8 mouse cellular contexts compared by ENCODE assay signal in the genomic region with DNA sequence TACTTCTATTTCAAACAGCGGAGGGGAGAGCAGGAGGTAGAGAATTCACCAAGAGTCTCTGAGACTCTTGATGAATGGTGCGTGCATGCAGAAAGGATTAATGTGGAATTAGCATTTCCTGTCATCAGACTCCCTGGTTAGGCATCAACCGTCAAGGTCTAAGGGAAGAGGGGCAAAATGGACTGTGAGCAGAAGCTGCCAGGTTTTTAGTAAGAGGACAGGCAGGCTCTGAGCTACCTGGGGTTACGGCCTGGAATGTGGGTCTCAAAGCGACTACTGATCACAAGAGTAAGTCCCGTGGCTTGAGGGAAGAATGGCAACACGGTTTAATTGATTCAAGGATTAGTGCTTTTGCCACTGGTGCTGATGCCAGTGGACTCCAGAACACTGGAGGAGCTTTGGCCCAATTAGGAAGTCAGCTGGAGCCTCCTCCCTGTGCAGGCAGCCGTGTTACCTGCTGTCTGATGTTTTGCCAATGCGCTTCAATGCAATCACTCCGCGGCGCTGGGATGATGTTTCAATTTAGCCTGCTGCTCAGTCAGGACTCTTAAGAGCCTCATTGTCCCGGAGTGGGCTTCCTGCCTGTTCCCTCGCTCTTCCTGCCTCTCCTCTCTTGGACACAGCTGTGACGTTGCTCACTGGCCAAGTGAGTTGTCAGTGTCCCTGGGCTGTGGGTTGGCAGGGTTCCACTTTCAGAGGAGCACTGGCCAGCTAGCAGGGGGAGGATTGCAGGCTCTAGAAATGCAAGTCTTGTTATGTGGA. TPM values are rescaled to one million over a fixed set of nuclear protein-coding genes. Genes with fewer than 3 reads are reported as not detected.
DNase-seq lines count a peak whose midpoint lies in the region; ATAC-seq and TF ChIP-seq lines count a peak whose summit lies in the region.

No protein-coding gene starts in this region.

- no peak overlapping the region for H3K9ac ChIP-seq in forebrain, embryonic 11.5 days (ENCODE audit: low read length)
- H3K9ac ChIP-seq in heart, embryonic 12.5 days: no peak overlapping the region
- H3K9ac ChIP-seq in kidney, embryonic 14.5 days (ENCODE audit: low read depth, low read length): no peak overlapping the region
- no peak overlapping the region for H3K9ac ChIP-seq in limb, embryonic 13.5 days
- no peak overlapping the region for H3K9ac ChIP-seq in neural tube, embryonic 14.5 days (replicated peaks; ENCODE audit: low read depth, low read length)

- DNase-seq in forebrain, embryonic 11.5 days (ENCODE audit: low spot score): peak; percentile 71
- no peak for DNase-seq in thymus, adult 2 months

- no peaks in the 10 kb centered on the region for H3K4me1 ChIP-seq in megakaryocyte, embryonic 14.5 days
- peaks cover 12% of the 10 kb centered on the region for H3K4me1 ChIP-seq in forebrain, embryonic 11.5 days (replicated peaks; ENCODE audit: control insufficient read depth, insufficient read depth, low read length)
- H3K4me1 ChIP-seq in heart, embryonic 12.5 days (replicated peaks): peaks cover 14% of the 10 kb centered on the region
- H3K4me1 ChIP-seq in kidney, embryonic 14.5 days (ENCODE audit: control insufficient read depth, insufficient read depth, low read length): peaks cover 19% of the 10 kb centered on the region; the same call in 1 of the 2 replicates
- peaks cover 34% of the 10 kb centered on the region for H3K4me1 ChIP-seq in limb, embryonic 13.5 days
- peaks cover 12% of the 10 kb centered on the region for H3K4me1 ChIP-seq in neural tube, embryonic 14.5 days (ENCODE audit: control insufficient read depth, insufficient read depth, low read length)
- H3K4me1 ChIP-seq in thymus, adult 2 months (replicated peaks; ENCODE audit: control insufficient read depth, insufficient read depth, low read length): no peaks in the 10 kb centered on the region

- no peaks in the 10 kb centered on the region for H3K27me3 ChIP-seq in megakaryocyte, embryonic 14.5 days (replicated peaks)
- no peaks in the 10 kb centered on the region; the same call in 1 of the 2 replicates for H3K27me3 ChIP-seq in forebrain, embryonic 11.5 days (ENCODE audit: control insufficient read depth, insufficient read depth, low read length)
- no peaks in the 10 kb centered on the region for H3K27me3 ChIP-seq in heart, embryonic 12.5 days (replicated peaks)
- H3K27me3 ChIP-seq in kidney, embryonic 14.5 days (ENCODE audit: control insufficient read depth, insufficient read depth, low read length): no peaks in the 10 kb centered on the region; the same call in 1 of the 2 replicates
- H3K27me3 ChIP-seq in limb, embryonic 13.5 days: peaks cover 19% of the 10 kb centered on the region; the same call in 1 of the 2 replicates
- H3K27me3 ChIP-seq in neural tube, embryonic 14.5 days (ENCODE audit: control insufficient read depth, insufficient read depth, low read length): no peaks in the 10 kb centered on the region
- no peaks in the 10 kb centered on the region for H3K27me3 ChIP-seq in thymus, adult 2 months (ENCODE audit: control insufficient read depth, insufficient read depth, low read length)

- 10% methylated on average over 15 of the region's 15 CpGs for WGBS in forebrain, embryonic 11.5 days
- 32% methylated on average over 15 of the region's 15 CpGs for WGBS in heart, embryonic 12.5 days
- WGBS in kidney, embryonic 14.5 days: 36% methylated on average over 15 of the region's 15 CpGs
- 30% methylated on average over 15 of the region's 15 CpGs for WGBS in limb, embryonic 13.5 days
- WGBS in neural tube, embryonic 14.5 days: 28% methylated on average over 15 of the region's 15 CpGs
- 59% methylated on average over 15 of the region's 15 CpGs for WGBS in thymus, adult 2 months

- no peak for TF ChIP-seq CTCF in thymus, adult 2 months (IDR thresholded peaks at IDR 0.05; ENCODE audit: borderline replicate concordance, control insufficient read depth, extremely low read depth, insufficient read depth, low read length, poor library complexity)

- ATAC-seq in megakaryocyte, adult 5-6 weeks (ENCODE audit: poor library complexity, severe bottlenecking): no peak
- ATAC-seq in forebrain, embryonic 11.5 days (replicated peaks; ENCODE audit: low FRiP score): peak; percentile 57
- peak; percentile 73 for ATAC-seq in heart, embryonic 12.5 days (ENCODE audit: insufficient number of reproducible peaks, low FRiP score)
- ATAC-seq in kidney, embryonic 14.5 days (ENCODE audit: low FRiP score, low TSS enrichment): peak; percentile 36; the same call in 1 of the 2 replicates
- ATAC-seq in limb, embryonic 13.5 days (ENCODE audit: low FRiP score, low read depth): no peak; the same call in 1 of the 2 replicates
- peak; percentile 73 for ATAC-seq in neural tube, embryonic 14.5 days (ENCODE audit: low read depth)

- peaks cover 41% of the 10 kb centered on the region for H3K9me3 ChIP-seq in megakaryocyte, embryonic 14.5 days
- H3K9me3 ChIP-seq in forebrain, embryonic 11.5 days (ENCODE audit: control insufficient read depth, low read length): peaks cover 2% of the 10 kb centered on the region; the same call in 1 of the 2 replicates
- H3K9me3 ChIP-seq in heart, embryonic 12.5 days (replicated peaks): peaks cover 18% of the 10 kb centered on the region
- H3K9me3 ChIP-seq in kidney, embryonic 14.5 days (ENCODE audit: control insufficient read depth, low read length): peaks cover 14% of the 10 kb centered on the region; the same call in 1 of the 2 replicates
- peaks cover 24% of the 10 kb centered on the region for H3K9me3 ChIP-seq in limb, embryonic 13.5 days
- no peaks in the 10 kb centered on the region for H3K9me3 ChIP-seq in neural tube, embryonic 14.5 days (ENCODE audit: control insufficient read depth, low read length)

- no peak for TF ChIP-seq POLR2A in thymus, adult 2 months (IDR thresholded peaks at IDR 0.05; ENCODE audit: control insufficient read depth, extremely low read depth, insufficient read depth, low read length, poor library complexity)

- peak overlapping the region; percentile 10 for H3K4me3 ChIP-seq in megakaryocyte, embryonic 14.5 days (replicated peaks)
- no peak overlapping the region for H3K4me3 ChIP-seq in forebrain, embryonic 11.5 days (ENCODE audit: low read depth, low read length)
- peak overlapping the region; percentile 6; the same call in 1 of the 2 replicates for H3K4me3 ChIP-seq in heart, embryonic 12.5 days
- no peak overlapping the region for H3K4me3 ChIP-seq in kidney, embryonic 14.5 days (ENCODE audit: low read length)
- no peak overlapping the region for H3K4me3 ChIP-seq in limb, embryonic 13.5 days
- H3K4me3 ChIP-seq in neural tube, embryonic 14.5 days (ENCODE audit: low read depth, low read length): no peak overlapping the region
- H3K4me3 ChIP-seq in thymus, adult 2 months (ENCODE audit: control insufficient read depth, insufficient read depth, low read length): no peak overlapping the region

- peak overlapping the region; percentile 29 for H3K4me2 ChIP-seq in forebrain, embryonic 11.5 days (ENCODE audit: low read depth, low read length, severe bottlenecking)
- peak overlapping the region; percentile 57 for H3K4me2 ChIP-seq in heart, embryonic 12.5 days
- no peak overlapping the region; the same call in 1 of the 2 replicates for H3K4me2 ChIP-seq in kidney, embryonic 14.5 days (replicated peaks; ENCODE audit: low read depth, low read length)
- H3K4me2 ChIP-seq in limb, embryonic 13.5 days (replicated peaks): peak overlapping the region; percentile 49
- peak overlapping the region; percentile 14; the same call in 1 of the 2 replicates for H3K4me2 ChIP-seq in neural tube, embryonic 14.5 days (ENCODE audit: low read depth, low read length)

- H3K27ac ChIP-seq in forebrain, embryonic 11.5 days (ENCODE audit: low read depth, low read length): no peak overlapping the region
- H3K27ac ChIP-seq in heart, embryonic 12.5 days (ENCODE audit: poor library complexity, severe bottlenecking): no peak overlapping the region; the same call in 1 of the 2 replicates
- 0 out of 2 replicates have a peak overlapping the region, but pooled peaks have one; percentile 18 for H3K27ac ChIP-seq in kidney, embryonic 14.5 days (ENCODE audit: low read depth, low read length)
- no peak overlapping the region for H3K27ac ChIP-seq in limb, embryonic 13.5 days
- H3K27ac ChIP-seq in neural tube, embryonic 14.5 days (ENCODE audit: low read depth, low read length): peak overlapping the region; percentile 46
- no peak overlapping the region for H3K27ac ChIP-seq in thymus, adult 2 months (ENCODE audit: control insufficient read depth, insufficient read depth, low read length)

- no peaks in the 10 kb centered on the region for H3K36me3 ChIP-seq in megakaryocyte, embryonic 14.5 days (replicated peaks; ENCODE audit: low read length)
- no peaks in the 10 kb centered on the region for H3K36me3 ChIP-seq in forebrain, embryonic 11.5 days (ENCODE audit: control insufficient read depth, insufficient read depth, low read length)
- H3K36me3 ChIP-seq in heart, embryonic 12.5 days: no peaks in the 10 kb centered on the region
- H3K36me3 ChIP-seq in kidney, embryonic 14.5 days (ENCODE audit: control insufficient read depth, insufficient read depth, low read length): no peaks in the 10 kb centered on the region
- H3K36me3 ChIP-seq in limb, embryonic 13.5 days: peaks cover 4% of the 10 kb centered on the region; the same call in 1 of the 2 replicates
- H3K36me3 ChIP-seq in neural tube, embryonic 14.5 days (ENCODE audit: control insufficient read depth, insufficient read depth, low read length): no peaks in the 10 kb centered on the region
- no peaks in the 10 kb centered on the region for H3K36me3 ChIP-seq in thymus, adult 2 months (ENCODE audit: control insufficient read depth, insufficient read depth, low read length)

RNA-seq across cellular contexts. Expression of a gene that starts 54.6 kb away (rescaled TPM):
- 3.2 TPM in 1 of 2 replicates, not detected in the other for polyA plus RNA-seq in megakaryocyte, embryonic 14.5 days (2012; ENCODE audit: insufficient read depth, low replicate concordance)
- total RNA-seq in megakaryocyte, adult 5-6 weeks (2015): 3.7 and 5.1 TPM in 2 replicates
- 2.8 and 3.3 TPM in 2 replicates for total RNA-seq in megakaryocyte, adult 5-6 weeks (2017)
- polyA plus RNA-seq in forebrain, embryonic 11.5 days (2014; fragmentation: Nextera tagmentation; extraction: Ambion mirVana): 36.8 and 38.0 TPM in 2 replicates
- polyA plus RNA-seq in heart, embryonic 12.5 days (2016; fragmentation: Nextera tagmentation; extraction: Ambion mirVana): 35.5 and 36.6 TPM in 2 replicates
- 43.1 and 46.3 TPM in 2 replicates for polyA plus RNA-seq in kidney, embryonic 14.5 days (2014; fragmentation: Nextera tagmentation; extraction: Ambion mirVana)
- 34.5 and 38.3 TPM in 2 replicates for polyA plus RNA-seq in limb, embryonic 13.5 days (2015; fragmentation: Nextera tagmentation; extraction: Ambion mirVana)
- 9.9 and 12.9 TPM in 2 replicates for polyA plus RNA-seq in neural tube, embryonic 14.5 days (2014; fragmentation: Nextera tagmentation; extraction: Ambion mirVana)
- polyA plus RNA-seq in thymus, adult 2 months (2012; rRNA removed): 5.0 and 5.7 TPM in 2 replicates

Comparison
In these comparisons a context has a peak if more than half of its experiments do, and no peak if none do; other contexts are left out.
1. H3K4me3 ChIP-seq: peak in megakaryocyte, embryonic 14.5 days (single experiment) and heart, embryonic 12.5 days (single experiment); none in forebrain, embryonic 11.5 days (single experiment), kidney, embryonic 14.5 days (single experiment), limb, embryonic 13.5 days (single experiment), neural tube, embryonic 14.5 days (single experiment) and thymus, adult 2 months (single experiment).
2. ATAC-seq: peak in forebrain, embryonic 11.5 days (single experiment), heart, embryonic 12.5 days (single experiment), kidney, embryonic 14.5 days (single experiment) and neural tube, embryonic 14.5 days (single experiment); none in megakaryocyte, adult 5-6 weeks (single experiment) and limb, embryonic 13.5 days (single experiment).
3. H3K27ac ChIP-seq: peak in kidney, embryonic 14.5 days (single experiment) and neural tube, embryonic 14.5 days (single experiment); none in forebrain, embryonic 11.5 days (single experiment), heart, embryonic 12.5 days (single experiment), limb, embryonic 13.5 days (single experiment) and thymus, adult 2 months (single experiment).